Mouse (Mus musculus) urinary bladder, postnatal 10 days (tissue): ENCODE data around the gene Abcf2.

Experiments
- DNase-seq: peaks from one replicate; pipeline ENCODE4 v3.0.0; 2022; ENCODE audit warnings: low spot score

Gene Abcf2

DNA sequence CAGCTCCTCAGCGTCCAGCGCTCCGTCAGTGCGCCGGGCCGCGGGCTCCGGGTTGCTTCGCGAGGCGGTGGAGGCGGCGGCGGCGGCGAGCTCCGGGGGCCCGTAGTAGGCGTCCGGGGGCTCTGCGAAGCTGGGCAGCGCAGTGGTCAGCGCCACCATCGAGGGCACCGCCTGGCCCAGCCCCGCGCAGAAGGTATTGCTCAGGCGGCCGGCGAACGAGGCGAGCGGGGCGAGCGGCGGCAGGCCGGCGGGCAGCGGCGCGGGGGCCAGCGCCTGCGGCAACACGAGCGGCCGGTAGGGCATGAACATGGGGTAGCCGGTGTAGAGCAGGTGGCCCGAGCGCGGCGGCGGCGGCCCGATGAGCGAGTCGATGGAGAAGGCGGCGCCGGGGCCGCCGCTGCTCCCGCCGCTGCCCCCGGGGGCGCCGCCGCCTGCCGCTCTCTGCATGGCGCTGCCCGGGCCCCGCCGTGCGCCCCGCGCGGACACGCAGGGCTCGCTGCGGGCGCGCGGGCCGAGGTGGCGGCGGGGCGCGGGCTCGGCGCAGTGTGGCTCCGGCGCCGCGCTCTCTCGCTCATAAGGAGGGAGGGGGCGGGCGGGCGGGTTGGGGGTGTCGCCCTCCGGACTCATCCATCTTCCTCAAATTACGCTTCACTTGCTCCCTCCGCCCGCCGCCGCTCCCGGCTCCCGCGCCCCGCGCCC, 50.9 kb downstream of the Abcf2 start:
- no peak for DNase-seq

DNA sequence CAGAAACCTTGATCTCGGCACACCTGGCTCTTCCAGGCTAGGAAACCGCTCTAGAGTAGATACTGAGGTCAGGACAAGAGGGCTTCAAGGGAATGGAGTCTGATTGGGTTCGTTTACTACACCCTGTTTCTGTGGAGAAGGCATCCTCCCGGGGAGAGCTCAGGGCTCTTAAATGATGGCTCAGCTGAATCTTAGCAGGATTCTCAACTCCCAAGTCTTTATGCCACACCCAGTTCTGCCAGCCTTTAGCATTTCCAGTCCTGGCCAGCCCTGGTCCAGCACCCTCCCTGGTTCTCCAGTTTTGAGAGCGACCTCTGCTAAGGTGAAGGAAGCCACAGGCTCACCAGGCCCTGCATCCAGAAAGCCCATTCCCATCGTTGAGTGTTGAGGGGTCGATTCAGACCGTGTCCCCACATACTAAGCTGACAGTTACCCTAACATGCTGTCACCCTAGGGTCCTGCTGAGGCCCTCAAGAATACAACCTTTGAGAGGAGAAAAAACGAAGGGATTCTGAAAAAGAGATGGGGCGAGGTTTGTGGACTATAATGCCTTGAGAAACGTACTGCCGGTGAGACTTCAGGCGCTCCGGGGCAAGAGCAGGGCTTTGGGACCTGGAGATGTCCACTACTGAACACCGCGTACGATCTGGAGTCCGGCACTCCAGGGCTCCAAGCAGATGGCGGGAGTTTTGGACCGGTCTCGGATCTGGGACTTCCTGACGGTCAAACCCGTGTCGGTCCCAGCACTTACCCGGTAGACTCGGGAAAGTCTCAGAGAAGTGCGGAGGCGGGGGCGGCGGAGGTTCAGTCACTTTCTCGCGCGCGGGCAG, 51.7 kb downstream of the Abcf2 start:
- no peak for DNase-seq

DNA sequence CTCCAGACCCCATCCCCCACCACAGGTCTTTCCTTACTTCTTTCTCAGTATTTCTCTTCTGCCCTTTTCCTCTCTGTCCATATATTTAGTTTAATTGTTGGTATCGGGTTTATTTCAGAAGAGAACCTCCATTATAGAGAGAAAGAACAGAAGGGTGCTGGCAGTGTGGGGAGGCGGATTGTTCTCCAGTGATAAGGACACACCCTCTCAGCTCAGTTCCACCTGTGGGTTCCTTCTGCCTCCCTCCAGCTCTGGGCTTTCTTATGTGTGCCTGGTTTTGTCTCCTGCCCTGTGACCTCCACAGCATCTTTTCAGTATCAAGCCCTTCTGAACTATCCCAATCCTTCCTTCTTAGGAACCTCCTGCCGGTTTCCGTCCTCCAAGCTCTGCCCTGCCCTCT, 52.7 kb downstream of the Abcf2 start:
- no peak for DNase-seq

DNA sequence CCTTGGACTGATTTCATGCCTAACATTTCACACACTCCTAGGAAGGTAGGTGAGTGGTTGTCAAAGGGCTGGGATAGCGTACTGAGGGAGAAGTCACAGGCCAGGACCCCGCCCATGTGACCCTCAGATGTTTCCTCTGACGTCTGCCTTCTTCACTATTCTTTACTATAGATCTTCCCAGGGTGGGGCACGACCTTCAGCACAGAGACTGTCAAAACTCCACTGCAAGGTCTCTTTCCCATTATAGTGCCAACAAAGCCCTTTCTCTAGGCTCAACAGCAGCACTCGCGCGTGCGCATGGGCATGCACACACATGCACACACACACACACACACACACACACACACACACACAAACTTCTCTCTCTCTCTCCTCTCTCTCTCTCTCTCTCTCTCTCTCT, 53.5 kb downstream of the Abcf2 start:
- no peak for DNase-seq

GRCm38 (mm10) chr5:24521366-24521765, 55.9 kb downstream of the Abcf2 start:
- no peak for DNase-seq
